ENCODE assay signal across 10 mouse cellular contexts in the genomic region with DNA sequence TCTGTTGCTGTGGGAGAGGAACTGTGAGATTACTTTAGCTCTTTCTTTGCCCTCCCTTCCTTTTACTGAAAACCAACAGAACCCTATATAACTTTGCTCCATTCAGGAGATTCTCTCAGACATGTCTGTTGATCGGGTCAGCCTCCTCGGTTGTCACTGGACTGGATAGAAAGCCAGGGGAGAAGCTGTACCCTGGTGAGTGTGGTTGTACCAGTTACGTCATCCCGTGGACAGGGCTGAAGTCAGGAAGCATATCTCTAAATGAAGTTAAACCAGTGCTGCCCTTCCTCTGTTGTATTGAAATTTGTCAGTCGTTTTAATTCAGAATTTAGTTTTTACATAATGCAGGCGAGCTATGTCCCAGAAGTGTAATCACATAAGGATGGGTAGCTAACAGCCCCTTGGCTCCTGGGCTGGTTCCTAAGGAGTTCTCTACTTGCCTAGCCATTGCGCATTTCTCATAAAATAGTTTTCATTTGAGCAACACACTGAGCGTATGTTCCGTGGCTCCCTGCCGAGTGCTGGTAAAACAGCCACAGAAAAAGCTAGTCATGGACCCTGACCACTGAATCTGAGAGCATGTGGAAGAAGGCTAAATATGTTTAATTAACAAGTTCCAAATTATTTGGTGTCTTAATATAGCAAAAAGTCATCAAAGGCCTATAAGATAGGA.
DNase-seq lines count a peak whose midpoint lies in the region; ATAC-seq lines count a peak whose summit lies in the region.
"Had no signal": no experiment of that assay in that cellular context is flagged by ENCODE, and none has a peak within 500 bp of the region (broad histone marks: within the 10 kb centered on the region; RNA-seq: fewer than 3 reads in every experiment).

No protein-coding gene starts in this region.

- H3K4me1 ChIP-seq in heart, embryonic 13.5 days: peaks cover 59% of the 10 kb centered on the region
- peaks cover 33% of the 10 kb centered on the region for H3K4me1 ChIP-seq in lung, embryonic 15.5 days
- peaks cover 41% of the 10 kb centered on the region for H3K4me1 ChIP-seq in midbrain, embryonic 16.5 days (ENCODE audit: control insufficient read depth, insufficient read depth, low read length)

- no peak for ATAC-seq in heart, embryonic 13.5 days (ENCODE audit: extremely low read depth, insufficient number of reproducible peaks, low FRiP score, low TSS enrichment)
- ATAC-seq in lung, embryonic 15.5 days (ENCODE audit: borderline replicate concordance, extremely low read depth, low FRiP score, low TSS enrichment): no peak
- peak; percentile 31; the same call in 1 of the 2 replicates for ATAC-seq in midbrain, embryonic 16.5 days
- no peak for ATAC-seq in megakaryocyte progenitor cell, adult 5-6 weeks (replicated peaks; ENCODE audit: poor library complexity)

- 74% methylated on average over 10 of the region's 10 CpGs for WGBS in heart, embryonic 13.5 days
- 58% methylated on average over 10 of the region's 10 CpGs for WGBS in lung, embryonic 15.5 days
- 65% methylated on average over 10 of the region's 10 CpGs for WGBS in midbrain, embryonic 16.5 days

- H3K27me3 ChIP-seq in heart, embryonic 13.5 days (replicated peaks): no peaks in the 10 kb centered on the region
- no peaks in the 10 kb centered on the region for H3K27me3 ChIP-seq in lung, embryonic 15.5 days
- no peaks in the 10 kb centered on the region for H3K27me3 ChIP-seq in midbrain, embryonic 16.5 days (ENCODE audit: control insufficient read depth, insufficient read depth, low read depth, low read length)
- H3K27me3 ChIP-seq: limb, embryonic 13.5 days had no signal

- peak overlapping the region; percentile 30 for H3K27ac ChIP-seq in heart, embryonic 13.5 days (replicated peaks)
- peak overlapping the region; percentile 49; the same call in 1 of the 2 replicates for H3K27ac ChIP-seq in lung, embryonic 15.5 days
- H3K27ac ChIP-seq in midbrain, embryonic 16.5 days (ENCODE audit: low read length): peak overlapping the region; percentile 60
- H3K27ac ChIP-seq: limb, embryonic 13.5 days had no signal

- no peaks in the 10 kb centered on the region for H3K9me3 ChIP-seq in heart, embryonic 13.5 days
- no peaks in the 10 kb centered on the region for H3K9me3 ChIP-seq in lung, embryonic 15.5 days
- no peaks in the 10 kb centered on the region for H3K9me3 ChIP-seq in midbrain, embryonic 16.5 days (replicated peaks; ENCODE audit: control insufficient read depth, low read length, poor library complexity, severe bottlenecking)
- H3K9me3 ChIP-seq: limb, embryonic 13.5 days had no signal

- DNase-seq in heart, postnatal 4 days: no peak
- no peak for DNase-seq in lung, postnatal 25 days (ENCODE audit: low spot score)
- DNase-seq in cerebellum, postnatal 10 days: peak; percentile 41 to 42
- no peak for DNase-seq in embryo, embryonic 10.5 days (ENCODE audit: low spot score)

- peak overlapping the region; percentile 27; the same call in 1 of the 2 replicates for H3K4me2 ChIP-seq in heart, embryonic 13.5 days
- no peak overlapping the region for H3K4me2 ChIP-seq in lung, embryonic 15.5 days
- H3K4me2 ChIP-seq in midbrain, embryonic 16.5 days (ENCODE audit: low read length): peak overlapping the region; percentile 14; the same call in 1 of the 2 replicates
- H3K4me2 ChIP-seq: limb, embryonic 13.5 days had no signal

- no peak overlapping the region for H3K4me3 ChIP-seq in heart, embryonic 13.5 days
- H3K4me3 ChIP-seq in lung, embryonic 15.5 days: no peak overlapping the region
- H3K4me3 ChIP-seq in midbrain, embryonic 16.5 days (ENCODE audit: low read depth, low read length): no peak overlapping the region
- H3K4me3 ChIP-seq: limb, embryonic 13.5 days; myocyte had no signal

- H3K9ac ChIP-seq in heart, embryonic 13.5 days: no peak overlapping the region
- H3K9ac ChIP-seq in lung, embryonic 15.5 days: no peak overlapping the region
- H3K9ac ChIP-seq in midbrain, embryonic 16.5 days (ENCODE audit: low read depth, low read length): no peak overlapping the region
- H3K9ac ChIP-seq: limb, embryonic 13.5 days had no signal

- H3K36me3 ChIP-seq in heart, embryonic 13.5 days: peaks cover 11% of the 10 kb centered on the region
- H3K36me3 ChIP-seq in lung, embryonic 15.5 days: 0 out of 2 replicates have a peak, but pooled peaks cover 3% of the 10 kb centered on the region
- H3K36me3 ChIP-seq in midbrain, embryonic 16.5 days (ENCODE audit: control insufficient read depth, insufficient read depth, low read length): no peaks in the 10 kb centered on the region
- H3K36me3 ChIP-seq: limb, embryonic 13.5 days had no signal

Comparison
In these comparisons a context has a peak if more than half of its experiments do, and no peak if none do; other contexts are left out.
1. DNase-seq: peak in cerebellum, postnatal 10 days (2 of 2); none in heart, postnatal 4 days (single experiment), lung, postnatal 25 days (single experiment) and embryo, embryonic 10.5 days (single experiment).
2. Peak in every context shown above with its lines, with median percentiles within 50 percentile points of each other: H3K27ac ChIP-seq.